Mouse (Mus musculus): ENCODE results near the gene Cdkal1.

Cdkal1 gene

DNA sequence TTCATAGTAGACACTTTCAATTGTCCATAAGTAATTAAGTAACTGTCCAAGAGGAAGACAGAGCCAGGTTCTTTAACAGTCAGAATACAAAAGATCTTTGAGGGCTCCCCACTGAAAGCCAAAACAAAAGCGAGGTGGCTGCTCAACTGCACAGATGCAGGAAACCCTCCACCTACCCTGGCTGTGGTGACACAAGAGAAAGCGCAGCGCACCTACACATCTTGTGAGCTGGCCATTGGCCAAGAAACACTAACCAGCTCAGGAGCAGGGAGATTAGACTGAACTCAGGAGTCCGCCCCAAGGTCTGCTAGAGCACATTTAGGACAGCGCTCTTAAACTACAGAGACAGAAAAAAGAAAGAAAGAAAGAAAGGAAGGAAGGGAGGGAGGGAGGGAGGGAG is 226.9 kb downstream of the Cdkal1 start:
- no peak for DNase-seq (ENCODE audit: low spot score in 2 of 2)

DNA sequence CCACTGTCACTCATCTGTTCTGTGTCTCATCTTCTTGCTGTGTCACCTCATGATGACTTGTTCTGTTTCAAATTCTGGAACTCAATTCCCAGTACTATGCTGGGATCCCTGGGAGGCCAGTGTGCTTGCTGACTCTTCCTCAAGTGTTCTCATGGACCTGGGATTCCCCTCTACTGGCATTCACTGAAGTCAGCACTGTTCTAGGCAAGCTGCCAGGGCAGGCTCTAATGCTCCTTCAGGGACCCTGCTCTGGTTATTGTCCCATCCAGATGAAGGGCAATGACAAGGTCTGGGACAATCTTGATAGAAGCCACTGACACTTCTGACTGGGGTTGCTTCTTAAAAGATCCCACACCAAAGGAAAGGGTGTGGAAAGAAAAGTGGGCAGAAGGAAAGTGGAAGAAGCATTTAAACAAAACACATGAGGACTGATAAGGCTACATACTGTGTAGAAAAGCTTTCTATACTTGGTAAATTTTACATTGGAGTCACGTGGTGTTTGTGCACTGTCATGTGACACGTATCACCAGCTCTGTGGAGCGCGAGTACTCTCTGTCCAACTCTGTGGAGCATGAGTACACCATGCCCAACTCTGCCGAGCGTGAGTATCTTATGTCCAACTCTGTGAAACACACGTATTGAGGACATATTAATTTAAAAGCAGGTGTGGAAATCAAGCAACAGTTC is 227.9 kb downstream of the Cdkal1 start:
- DNase-seq (ENCODE audit: low spot score in 2 of 2) = peak in 1 of 2 experiments; percentile 7

DNA sequence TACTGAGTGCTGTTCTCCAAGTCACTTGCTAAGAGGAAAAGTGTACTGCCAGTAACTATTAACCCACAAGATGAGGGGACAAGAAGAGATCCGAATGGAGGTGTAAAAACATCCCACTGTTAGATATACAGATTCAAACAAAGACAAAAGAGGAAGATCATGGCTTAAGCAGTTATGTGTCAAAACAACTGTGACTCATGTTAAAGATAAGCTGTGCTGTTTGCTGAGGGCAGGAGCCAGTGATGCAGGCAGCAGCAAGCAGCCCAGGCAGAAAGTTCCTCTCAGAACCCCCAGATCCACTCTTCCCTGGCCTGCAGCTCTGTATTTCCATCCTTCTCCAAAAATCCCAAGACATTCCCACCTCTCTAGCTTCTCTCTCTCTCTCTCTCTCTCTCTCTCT is 230.5 kb downstream of the Cdkal1 start:
- no peak for DNase-seq (ENCODE audit: low spot score in 2 of 2)

DNA sequence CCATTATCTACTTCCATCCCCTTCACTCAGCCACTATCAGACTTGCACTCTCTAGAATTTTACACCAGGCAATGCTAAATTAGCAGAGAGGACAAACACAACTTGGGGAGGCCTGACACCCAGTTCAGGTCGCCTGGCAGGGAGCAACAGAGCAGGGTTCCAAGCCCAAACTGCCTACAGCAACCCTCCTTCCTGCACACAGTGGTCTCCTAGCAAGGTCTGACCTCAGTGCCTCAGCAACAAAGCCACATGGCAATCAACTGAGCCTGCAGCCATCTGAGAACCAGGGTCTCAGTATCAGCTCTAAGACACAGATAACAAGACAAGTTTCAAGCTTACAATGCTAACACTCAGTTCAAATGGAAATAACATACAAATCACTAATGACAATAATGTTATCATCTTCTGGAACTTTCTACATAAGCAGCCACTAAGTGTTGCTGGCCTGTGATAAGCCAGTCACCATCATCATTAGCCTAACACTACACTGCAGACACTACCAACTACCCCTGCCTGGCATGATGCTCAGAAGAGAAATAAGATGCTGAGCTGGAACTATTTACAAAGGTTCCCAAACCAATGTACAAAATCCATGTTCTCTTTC is 231.7 kb downstream of the Cdkal1 start:
- DNase-seq (ENCODE audit: low spot score in 2 of 2) = no peak

DNA sequence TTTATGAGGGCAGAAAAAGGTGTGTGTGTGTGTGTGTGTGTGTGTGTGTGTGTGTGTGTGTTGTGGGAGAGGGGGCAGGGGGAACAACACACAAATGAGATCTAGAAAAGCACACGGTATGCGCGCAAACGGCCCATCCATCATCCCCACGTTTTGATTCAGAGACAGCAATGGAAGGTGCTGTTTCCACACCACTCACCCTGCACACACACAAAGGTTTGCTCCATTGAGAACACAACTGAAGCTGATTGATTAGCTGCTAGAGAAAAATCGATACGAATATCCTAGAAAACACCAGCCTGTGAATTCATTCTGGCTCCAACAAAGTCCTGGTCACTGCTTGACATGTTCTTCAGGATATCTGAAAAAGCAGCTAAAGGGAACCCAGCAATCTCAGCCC is 233.6 kb downstream of the Cdkal1 start:
- no peak for DNase-seq (ENCODE audit: low spot score in 2 of 2)

DNA sequence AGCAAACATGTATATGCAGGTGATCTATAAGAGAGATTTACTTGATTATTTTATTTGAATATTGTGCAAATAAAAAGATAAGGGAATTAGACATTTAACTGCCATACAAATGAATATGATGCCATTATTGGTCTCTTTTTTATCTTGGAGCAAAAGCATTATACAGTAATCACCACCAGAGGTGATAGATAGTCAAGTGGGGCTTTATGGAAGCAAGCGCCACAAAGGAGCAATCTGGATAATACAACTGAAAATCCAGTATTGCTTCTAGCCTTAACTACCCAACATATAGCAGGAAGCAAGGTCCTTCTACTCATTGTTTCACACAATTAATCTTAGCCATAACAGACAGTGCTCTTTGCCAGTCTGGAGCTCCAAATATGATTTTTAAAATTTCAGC is 234.1 kb downstream of the Cdkal1 start:
- DNase-seq (ENCODE audit: low spot score in 2 of 2) = no peak

DNA sequence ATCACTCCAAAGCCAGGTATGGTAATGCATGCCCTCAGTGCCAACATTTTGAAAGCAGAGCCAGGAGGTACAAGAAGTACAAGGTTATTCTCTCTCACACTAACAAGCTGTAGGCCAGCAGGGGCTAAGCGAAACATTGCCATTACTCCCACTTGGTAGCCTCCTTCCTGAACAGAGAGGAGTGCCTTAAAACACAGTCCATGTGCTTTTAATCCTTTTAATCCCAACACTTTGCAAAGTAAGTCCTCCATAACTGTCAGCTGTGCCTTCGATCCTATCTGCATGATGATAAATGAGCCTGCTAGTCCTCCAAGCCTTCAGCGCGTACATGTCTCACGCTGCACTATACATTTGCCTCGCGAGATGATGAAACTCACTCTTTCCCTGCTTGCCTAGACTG is 234.6 kb downstream of the Cdkal1 start:
- DNase-seq (ENCODE audit: low spot score in 2 of 2) = no peak

DNA sequence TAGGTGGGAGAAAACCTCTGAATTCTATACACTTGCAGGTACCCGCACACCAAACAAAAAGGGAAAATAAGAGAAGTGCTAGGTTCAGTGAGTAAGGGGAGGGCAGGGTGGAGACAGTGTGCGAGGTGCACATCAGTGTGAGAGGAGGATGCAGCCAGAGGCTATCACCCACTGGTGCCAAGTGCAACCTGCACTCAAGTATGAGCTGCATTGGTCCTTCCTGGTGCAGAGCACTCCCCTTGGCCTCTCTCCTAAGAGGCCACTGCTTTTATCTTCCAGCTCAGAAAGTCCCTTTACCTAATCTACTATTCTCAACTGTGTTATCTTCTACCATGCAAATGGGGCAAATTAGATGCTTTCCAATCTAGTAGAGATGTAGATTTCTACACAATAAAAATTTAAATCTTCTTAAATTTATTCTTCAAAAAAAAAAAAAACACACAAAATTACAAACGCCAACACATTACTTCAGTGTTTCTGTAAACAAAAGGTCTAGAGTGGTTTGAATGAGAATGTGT is 238.8 kb downstream of the Cdkal1 start:
- no peak for DNase-seq (ENCODE audit: low spot score in 2 of 2)

DNA sequence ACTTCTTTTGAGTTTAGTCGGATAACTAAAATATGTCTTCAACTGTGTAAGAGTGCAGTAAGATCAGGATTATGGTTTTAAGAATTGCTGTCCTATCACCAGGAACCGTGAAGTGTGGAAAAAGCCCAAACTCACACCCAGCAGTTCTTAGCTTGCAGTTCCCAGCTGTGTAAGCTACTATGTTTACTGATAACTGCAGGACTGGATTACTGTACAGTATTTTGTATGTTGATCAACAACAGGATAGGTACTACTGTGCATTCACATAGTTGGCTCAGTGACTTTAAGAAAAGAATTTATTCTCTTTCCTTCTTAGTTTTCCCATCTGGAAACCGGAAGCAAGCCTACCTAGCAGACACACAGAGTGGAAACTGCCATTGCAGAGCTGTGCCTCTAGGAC is 239.5 kb downstream of the Cdkal1 start:
- no peak for DNase-seq (ENCODE audit: low spot score in 2 of 2)

DNA sequence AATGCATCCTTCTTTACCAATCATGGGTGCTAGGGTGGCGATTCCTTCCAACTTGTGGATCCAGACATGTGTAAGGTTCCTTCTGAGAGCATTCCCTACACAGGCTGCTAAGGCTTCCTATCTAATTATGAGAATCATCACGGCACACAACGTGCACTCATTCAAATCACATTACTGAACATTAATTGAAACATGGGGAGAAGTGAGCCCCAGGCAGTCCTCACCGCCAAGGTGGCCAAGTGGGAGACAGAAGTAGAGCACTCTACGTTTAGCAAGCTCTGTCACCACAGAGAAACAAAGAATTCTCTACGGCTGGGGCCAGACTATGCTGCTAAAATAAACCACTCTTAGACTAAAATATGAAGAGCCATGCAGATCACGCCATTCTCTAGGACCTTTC is 240.4 kb downstream of the Cdkal1 start:
- no peak for DNase-seq (ENCODE audit: low spot score in 2 of 2)

DNA sequence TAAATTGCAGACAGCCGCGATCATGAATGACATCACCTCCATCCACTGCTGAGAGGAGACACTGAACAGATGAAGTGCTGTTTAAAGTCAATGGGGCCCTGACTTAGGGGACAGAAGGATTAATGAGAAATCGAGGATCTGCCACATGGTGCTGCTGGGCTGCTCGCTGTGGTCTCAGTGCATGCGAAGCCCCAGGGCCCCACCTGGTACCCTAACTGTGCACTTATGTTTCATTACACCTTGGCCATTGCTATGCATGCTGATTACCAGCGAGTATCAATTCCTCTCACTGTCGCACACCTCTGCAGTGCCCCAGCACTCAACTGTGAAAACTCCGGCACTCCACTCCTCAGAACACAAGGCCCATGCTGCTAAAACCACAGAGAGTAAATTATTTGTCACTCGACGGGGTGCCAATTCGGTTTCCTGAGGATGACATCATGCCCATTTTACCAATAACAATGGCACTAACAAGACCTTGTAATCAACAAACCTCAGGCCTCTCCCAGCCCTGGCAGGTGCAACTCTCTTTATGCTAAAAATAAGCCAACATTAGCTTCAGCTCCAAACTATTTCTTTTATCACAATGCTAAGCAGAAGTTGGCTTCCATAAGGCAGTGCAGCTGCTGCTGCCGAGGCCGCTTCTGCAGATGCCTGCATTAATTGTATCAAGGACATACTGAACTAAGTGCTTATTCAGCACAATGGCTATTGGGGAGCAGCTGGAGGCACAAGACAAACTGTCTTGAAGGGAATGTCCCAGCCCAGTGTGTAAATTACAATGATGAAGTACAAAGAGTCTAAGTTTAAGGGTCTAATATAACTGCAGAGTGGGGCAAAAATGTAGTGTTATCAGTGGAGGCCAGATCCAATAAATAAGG is 245.2 kb downstream of the Cdkal1 start:
- no peak for DNase-seq (ENCODE audit: low spot score in 2 of 2)

DNA sequence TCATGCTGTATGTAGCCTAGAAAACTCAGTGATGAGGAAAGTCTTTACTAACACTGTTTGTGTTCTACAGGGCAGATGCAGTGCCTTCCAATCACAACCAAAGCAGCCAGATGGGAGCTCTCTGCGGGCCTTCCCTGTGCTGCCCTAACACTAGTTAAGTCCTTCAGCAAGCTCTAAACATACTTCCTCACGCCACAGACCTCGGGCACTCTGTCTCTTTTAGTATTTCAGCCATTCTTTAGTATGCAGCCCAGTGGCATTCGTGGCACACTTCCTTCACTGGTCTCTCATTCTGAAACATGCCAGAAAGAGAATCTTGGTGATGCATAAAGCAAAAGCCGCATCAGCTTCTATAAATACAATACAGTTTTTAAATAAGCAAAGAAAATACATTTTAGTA is 246.0 kb downstream of the Cdkal1 start:
- no peak for DNase-seq (ENCODE audit: low spot score in 2 of 2)

DNA sequence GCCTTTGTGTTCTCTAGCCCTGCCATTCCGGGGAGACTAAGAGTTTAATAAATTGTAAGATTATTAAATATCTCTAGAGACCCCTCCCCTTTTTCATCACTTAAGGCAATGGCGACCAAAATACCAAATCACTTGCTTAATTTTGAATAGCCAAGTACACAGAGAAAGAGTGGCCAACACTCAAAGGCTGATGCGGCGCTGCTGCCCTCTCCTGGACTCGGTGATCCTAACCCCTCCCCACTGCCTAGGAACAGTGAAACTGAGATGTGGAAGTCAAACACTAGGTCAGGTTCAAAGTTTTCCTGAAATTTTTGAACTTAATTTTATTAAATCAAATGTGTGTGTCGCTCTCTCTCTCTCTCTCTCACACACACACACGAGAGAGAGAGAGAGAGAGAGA is 251.2 kb downstream of the Cdkal1 start:
- DNase-seq (ENCODE audit: low spot score in 2 of 2) = peak; percentile 8 to 33

DNA sequence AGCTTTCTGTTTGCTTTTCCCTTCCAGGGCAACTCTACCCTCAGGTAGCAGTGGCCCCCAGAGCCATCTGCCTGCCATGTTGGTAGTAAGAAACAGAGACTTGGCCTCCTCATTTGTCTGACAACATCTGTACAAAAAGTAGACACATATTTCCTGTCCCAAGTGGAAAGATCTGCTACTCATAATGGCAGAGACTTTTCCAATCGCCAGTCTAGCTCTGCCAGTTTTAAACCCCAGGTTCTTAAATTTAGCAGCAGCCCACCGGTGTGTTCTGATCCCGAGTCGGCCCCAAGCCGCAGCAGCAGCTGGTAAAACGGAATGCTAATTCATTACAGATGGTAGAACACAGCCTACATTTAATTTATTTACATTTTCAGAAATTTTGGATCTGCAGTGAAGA is 251.9 kb downstream of the Cdkal1 start:
- no peak for DNase-seq (ENCODE audit: low spot score in 2 of 2)

DNA sequence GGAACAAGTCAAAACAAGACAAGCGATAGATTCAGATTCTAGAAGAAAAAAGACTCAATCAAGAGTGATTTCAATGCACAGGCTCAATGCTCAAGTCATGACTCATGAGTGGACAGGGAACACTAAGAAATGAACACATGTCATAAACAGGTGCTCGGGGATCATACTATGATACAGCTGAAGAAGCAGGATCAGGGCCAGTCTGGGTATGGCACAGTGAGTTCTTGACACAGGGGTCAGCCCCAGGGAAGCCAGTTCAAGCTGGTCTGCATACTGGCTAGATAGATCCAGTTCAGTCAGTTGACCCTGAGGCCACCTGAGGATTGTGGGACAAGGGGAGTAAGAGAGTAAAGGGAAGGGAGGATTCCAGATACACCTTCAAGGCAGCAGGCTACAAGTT is 254.4 kb downstream of the Cdkal1 start:
- no peak for DNase-seq (ENCODE audit: low spot score in 2 of 2)

DNA sequence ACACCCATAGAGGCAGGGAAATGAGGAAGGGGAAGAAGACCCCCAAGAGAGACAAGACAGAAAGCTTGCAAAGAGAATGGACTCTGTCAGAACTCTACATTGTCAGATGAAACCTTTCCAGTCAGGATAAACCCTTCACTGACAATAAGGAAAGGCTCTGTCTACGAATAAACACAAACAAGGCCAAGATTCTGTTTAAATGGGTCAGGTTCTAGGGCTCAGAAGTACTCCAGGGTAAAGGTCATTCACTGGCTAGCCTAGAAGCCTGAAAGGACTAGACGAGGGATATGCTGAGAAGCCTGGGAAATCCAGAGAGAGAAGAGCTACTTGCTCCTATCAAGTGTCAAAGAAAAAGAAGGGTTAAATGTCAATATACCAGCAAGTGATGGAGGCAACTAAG is 255.8 kb downstream of the Cdkal1 start:
- DNase-seq (ENCODE audit: low spot score in 2 of 2) = no peak

DNA sequence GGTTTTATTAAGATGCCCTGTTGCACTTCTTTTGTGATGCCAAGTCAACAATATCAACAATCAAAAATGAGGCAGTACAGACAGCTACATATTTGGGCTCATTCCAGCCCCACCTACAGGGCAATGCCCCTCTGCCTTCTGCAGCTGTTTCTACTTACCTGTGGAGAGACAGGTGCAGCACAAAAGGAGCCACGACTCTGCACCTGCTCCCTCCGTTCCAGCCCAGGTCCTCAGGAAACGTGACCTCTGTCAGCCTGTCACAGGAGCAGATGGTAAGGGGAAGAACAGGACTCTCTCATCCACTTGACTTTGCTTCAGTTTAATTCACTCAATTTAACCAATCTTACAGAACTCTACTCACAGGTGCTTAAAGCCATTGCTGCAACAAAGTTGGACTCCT is 258.7 kb downstream of the Cdkal1 start:
- no peak for DNase-seq (ENCODE audit: low spot score in 2 of 2)

DNA sequence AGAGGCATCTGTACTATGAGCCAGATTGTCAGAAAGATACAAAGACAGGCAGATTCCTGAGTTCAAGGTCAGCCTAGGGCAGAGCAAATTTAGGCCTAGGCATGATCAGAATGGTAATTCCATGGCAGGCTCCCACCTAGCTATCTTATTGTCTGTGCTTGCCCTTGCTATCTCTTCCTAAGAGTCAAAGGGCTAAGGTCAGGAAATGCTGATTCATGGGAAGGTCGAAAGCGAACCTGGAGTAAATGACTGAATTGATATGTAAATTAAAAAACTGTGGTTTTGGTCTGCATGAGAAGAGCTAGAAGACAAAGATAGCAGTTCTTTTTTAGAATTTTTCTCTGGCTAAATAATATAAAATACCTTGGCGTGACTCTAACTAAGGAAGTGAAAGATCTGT is 262.4 kb downstream of the Cdkal1 start:
- DNase-seq (ENCODE audit: low spot score in 2 of 2) = no peak

DNA sequence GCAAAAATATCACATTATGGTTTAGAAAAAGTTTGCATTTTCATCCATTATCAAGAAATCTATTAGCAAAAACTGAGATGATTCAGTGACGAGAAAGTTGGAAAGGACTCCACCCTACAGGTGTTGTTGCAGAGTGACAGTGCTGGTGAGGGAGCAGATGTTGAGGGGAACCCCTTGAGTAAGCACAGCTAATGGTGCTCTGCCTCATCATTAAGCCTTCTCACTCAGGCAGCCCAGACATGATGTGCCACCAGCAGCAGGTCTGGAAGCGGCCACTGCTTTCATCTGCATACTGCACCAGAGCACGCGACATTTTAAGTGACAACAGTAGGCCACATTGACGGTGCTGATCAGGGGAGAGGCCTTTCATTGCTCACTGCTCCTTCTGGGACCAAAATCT is 264.8 kb downstream of the Cdkal1 start:
- DNase-seq (ENCODE audit: low spot score in 2 of 2) = no peak

DNA sequence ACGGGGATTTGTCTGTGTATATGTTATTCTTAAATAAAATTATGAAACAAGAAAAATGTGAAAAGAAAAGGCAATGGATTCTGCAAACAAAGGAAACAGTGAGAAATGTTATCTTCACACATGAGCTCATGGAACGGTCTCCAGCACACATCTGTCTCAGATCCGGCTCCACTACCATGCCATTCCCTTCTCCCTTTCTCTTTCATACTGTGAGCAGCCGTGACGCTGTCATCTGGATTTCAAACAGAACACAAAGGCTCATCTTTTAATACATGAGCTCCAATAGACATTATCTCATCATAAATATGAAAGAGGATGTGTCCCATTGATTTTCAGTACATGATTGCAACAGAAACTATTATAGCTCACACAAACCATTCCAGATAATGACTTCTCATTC is 265.3 kb downstream of the Cdkal1 start:
- DNase-seq (ENCODE audit: low spot score in 2 of 2) = no peak

DNA sequence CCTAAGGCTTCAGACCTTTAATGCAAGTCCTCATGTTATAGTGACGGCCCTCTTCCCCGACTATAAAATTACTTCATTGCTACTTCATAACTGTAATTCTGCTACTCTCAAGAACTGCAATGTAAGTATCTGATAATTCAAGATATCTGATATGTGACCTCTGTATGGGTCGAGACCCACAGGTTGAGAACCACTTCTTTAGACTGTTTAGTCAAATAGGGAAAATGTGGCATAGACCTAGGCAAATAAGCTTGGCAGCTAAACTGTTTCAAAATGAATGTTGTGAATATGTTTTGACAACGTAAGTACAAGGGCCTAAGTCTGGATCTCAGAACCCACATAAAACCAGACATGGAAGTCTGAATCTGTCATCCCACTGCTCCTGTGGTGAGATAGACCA is 266.8 kb downstream of the Cdkal1 start:
- no peak for DNase-seq (ENCODE audit: low spot score in 2 of 2)

DNA sequence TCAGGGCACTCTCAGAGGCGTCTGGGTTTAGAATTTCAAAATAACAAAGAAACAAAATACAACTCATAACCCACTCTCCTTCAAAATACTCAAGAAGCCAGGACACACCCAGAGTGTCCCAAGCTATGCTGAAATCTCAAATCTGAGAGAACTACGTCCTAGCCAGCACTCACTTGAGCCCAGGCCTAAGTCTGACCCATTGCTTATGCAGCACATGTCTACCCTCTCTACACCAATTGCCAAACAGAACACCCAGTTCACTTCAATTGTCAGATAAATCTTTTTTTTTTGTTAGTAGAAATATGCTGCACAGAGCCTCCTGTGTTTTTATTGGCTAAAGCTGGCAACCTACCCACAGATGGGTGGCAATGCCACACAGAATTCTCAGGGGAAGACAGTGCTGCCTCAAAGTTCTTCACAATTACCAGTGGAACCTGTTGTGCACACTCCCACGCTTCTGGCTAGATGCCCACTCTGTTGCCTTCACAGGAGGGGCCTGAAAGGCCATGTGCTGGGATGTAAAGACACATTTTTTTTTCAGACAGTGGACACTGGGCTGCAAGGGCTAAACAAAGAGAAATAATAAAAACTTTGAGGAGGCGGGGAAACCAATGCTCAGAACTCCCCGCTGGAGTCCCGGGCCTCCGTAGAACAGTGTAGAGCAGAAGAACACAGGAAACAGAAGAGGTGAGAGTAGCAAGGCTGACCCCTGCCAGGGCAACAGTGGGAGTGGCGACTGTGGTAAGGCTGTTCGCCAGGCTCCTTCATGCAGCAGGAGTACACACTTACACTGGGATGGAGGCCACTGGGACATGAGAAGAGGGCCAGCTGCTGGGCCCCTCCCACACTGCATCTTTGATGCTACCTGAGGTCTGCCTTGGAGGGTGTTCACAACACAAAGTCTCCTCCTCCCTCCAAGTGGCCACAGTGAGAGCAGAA is 273.4 kb downstream of the Cdkal1 start:
- no peak for DNase-seq (ENCODE audit: low spot score in 2 of 2)

All from spleen, postnatal 14 days (tissue).